Mouse (Mus musculus): ENCODE data around the gene Gprc6a. TPM values are rescaled to one million over a fixed set of nuclear protein-coding genes. Genes with fewer than 3 reads are reported as not detected.

Gene Gprc6a
- total RNA-seq, 2 experiments from 2014 or later: not detected

GRCm38 (mm10) chr10:51595001-51595931, 36.0 kb downstream of the Gprc6a start:
- ATAC-seq (replicated peaks; ENCODE audit: low FRiP score, low TSS enrichment, poor library complexity, severe bottlenecking): 0 out of 2 replicates have a peak, but pooled peaks have one; percentile 44

GRCm38 (mm10) chr10:51591574-51591973, 39.7 kb downstream of the Gprc6a start:
- ATAC-seq (replicated peaks; ENCODE audit: low FRiP score, low TSS enrichment, poor library complexity, severe bottlenecking): no peak

- ATAC-seq (replicated peaks; ENCODE audit: low FRiP score, low TSS enrichment, poor library complexity, severe bottlenecking): no peak
Observed at GRCm38 (mm10) chr10:51590139-51590574, 41.1 kb downstream of the Gprc6a start, which contains the start of gene Fam162b. TSS of gene Fam162b (minus strand) at chr10:51590517.

GRCm38 (mm10) chr10:51584919-51585318, 46.3 kb downstream of the Gprc6a start:
- no peak for ATAC-seq (replicated peaks; ENCODE audit: low FRiP score, low TSS enrichment, poor library complexity, severe bottlenecking)

- ATAC-seq (replicated peaks; ENCODE audit: low FRiP score, low TSS enrichment, poor library complexity, severe bottlenecking): no peak
Observed at GRCm38 (mm10) chr10:51584378-51584777, 46.9 kb downstream of the Gprc6a start.

- no peak for ATAC-seq (replicated peaks; ENCODE audit: low FRiP score, low TSS enrichment, poor library complexity, severe bottlenecking)
Observed at GRCm38 (mm10) chr10:51571225-51571996, 59.9 kb downstream of the Gprc6a start.

Other genes with a start within 250 kb of the Gprc6a start
- not detected in 2 replicates for gene Gm49339, start 150.8 kb downstream of the Gprc6a start, total RNA-seq (2014; fragmentation: Nextera tagmentation)
- not detected in 2 replicates for gene Gm49339, start 150.8 kb downstream of the Gprc6a start, total RNA-seq (2017)
- gene Lilr4b, start 150.8 kb downstream of the Gprc6a start, total RNA-seq (2014; fragmentation: Nextera tagmentation): 2.7 TPM in 1 of 2 replicates, not detected in the other
- 1.8 and 6.6 TPM in 2 replicates for gene Lilr4b, start 150.8 kb downstream of the Gprc6a start, total RNA-seq (2017)
- gene Lilrb4a, start 140.5 kb downstream of the Gprc6a start, total RNA-seq (2014; fragmentation: Nextera tagmentation): 2.4 TPM in 1 of 2 replicates, not detected in the other
- gene Lilrb4a, start 140.5 kb downstream of the Gprc6a start, total RNA-seq (2017): 1.4 and 7.2 TPM in 2 replicates
- not detected in 2 replicates for gene Fam162b, start 40.9 kb downstream of the Gprc6a start, total RNA-seq (2014; fragmentation: Nextera tagmentation)
- not detected in 2 replicates for gene Fam162b, start 40.9 kb downstream of the Gprc6a start, total RNA-seq (2017)
- gene Rfx6, start 46.3 kb upstream of the Gprc6a start, total RNA-seq (2014; fragmentation: Nextera tagmentation): not detected in 2 replicates
- not detected in 2 replicates for gene Rfx6, start 46.3 kb upstream of the Gprc6a start, total RNA-seq (2017)